Mouse (Mus musculus) kidney, postnatal 0 days (tissue): ENCODE measurements around the gene Cops7b. TPM values are rescaled to one million over a fixed set of nuclear protein-coding genes. Genes with fewer than 3 reads are reported as not detected.
"Not testable (repeated sequence)": the region's sequence is repeated elsewhere in the genome, so short reads cannot be mapped to it uniquely, and the experiment has no call there.

Source experiments
- ATAC-seq: fragments of 200-750 bp; cut with Nextera tagmentation; replicated peaks from 2 replicates; pipeline ENCODE4 v1.8.0; 2017; ENCODE audit warnings: low read depth, moderate number of reproducible peaks, moderate TSS enrichment, moderate library complexity; ENCODE audit not compliant: low FRiP score
- DNase-seq: peaks from one replicate; pipeline ENCODE4 v3.0.0-alpha.2; 2016; ENCODE audit warnings: low spot score
- H3K27ac ChIP-seq: fragments of 300-500 bp; sonication (generic); 2 replicates; pipeline ENCODE4 v1.5.1; 2014; ENCODE audit warnings: mild to moderate bottlenecking
- H3K27me3 ChIP-seq: fragments of 300-500 bp; sonication (generic); 2 replicates; pipeline ENCODE4 v1.6.1; 2014; ENCODE audit warnings: low read length, mixed read lengths; ENCODE audit not compliant: insufficient read depth
- H3K36me3 ChIP-seq: fragments of 300-500 bp; sonication (generic); 2 replicates; pipeline ENCODE4 v1.6.1; 2014; ENCODE audit warnings: low read length, mixed read lengths; ENCODE audit not compliant: insufficient read depth
- H3K4me1 ChIP-seq: fragments of 300-500 bp; sonication (generic); replicated peaks from 2 replicates; pipeline ENCODE4 v1.6.1; 2014; ENCODE audit warnings: antibody characterized with exemption, low read length, mixed read lengths; ENCODE audit not compliant: insufficient read depth
- H3K4me2 ChIP-seq: fragments of 300-500 bp; sonication (generic); 2 replicates; pipeline ENCODE4 v1.6.1; 2014; ENCODE audit warnings: mild to moderate bottlenecking, low read length, moderate library complexity, mixed read lengths
- H3K4me3 ChIP-seq: fragments of 300-500 bp; sonication (generic); replicated peaks from 2 replicates; pipeline ENCODE4 v1.5.1; 2014; ENCODE audit warnings: low read depth, low read length
- H3K9ac ChIP-seq: fragments of 300-500 bp; sonication (generic); 2 replicates; pipeline ENCODE4 v1.6.1; 2014; ENCODE audit warnings: low read depth, low read length
- H3K9me3 ChIP-seq: fragments of 300-500 bp; sonication (generic); replicated peaks from 2 replicates; pipeline ENCODE4 v1.6.1; 2016; ENCODE audit warnings: low read length, inconsistent platforms, mixed read lengths
- CTCF ChIP-seq: IDR thresholded peaks from 2 replicates; pipeline ENCODE4 v1.5.1; 2016; ENCODE audit warnings: antibody characterized with exemption, low read depth, mild to moderate bottlenecking, moderate library complexity
- WGBS: fragments of 180-500 bp; shearing (Covaris S2); extraction: QIAGEN DNeasy Blood & Tissue Kit; methylation state at CpG from one replicate; pipeline ENCODE4 v1.1.7; 2014; 5-methylcytosine and 5-hydroxymethylcytosine counted together
- polyA plus RNA-seq: library from polyadenylated mRNA; unstranded; fragments of >200 nt; fragmentation: Nextera tagmentation; extraction: Ambion mirVana; gene quantifications from 2 replicates; pipeline ENCODE4 v1.2.1, GENCODE M21; 2015

The Cops7b gene
- polyA plus RNA-seq = 27.9 and 28.6 TPM in 2 replicates

DNA sequence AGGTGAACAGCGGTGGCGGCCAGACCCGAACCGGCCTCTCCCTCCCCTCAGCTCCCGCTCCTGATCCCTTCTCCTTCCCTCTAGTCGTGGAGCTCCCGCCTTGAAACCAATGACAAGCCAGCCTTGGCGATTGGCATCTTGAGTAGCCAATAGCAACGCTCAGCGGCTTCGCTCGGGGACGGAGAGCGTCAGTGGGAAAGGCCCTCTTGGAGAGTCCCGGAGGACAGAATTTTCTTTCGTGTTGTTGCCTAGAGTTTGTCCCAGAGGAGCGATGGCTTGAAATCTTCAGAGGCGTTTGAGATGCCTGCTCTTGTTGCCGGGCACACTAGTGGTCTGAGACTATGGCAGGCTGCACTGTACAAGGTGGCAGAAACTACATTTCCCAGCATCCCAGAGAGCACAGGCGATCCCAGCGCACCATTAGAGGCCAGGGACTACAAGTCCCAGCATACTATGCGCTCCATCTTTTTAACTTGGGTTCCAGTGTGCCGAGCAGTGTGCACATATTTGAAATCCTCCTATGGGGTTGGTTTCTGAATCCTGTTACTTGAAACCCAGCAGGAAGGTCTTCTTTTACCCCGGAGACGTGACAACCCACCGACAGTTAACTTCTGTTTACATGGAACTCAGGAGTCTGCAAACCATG lies at the start of gene Cops7b, which contains the start of gene Pde6d:
TSS of gene Cops7b (plus strand) at position 454 of the 646 bp plus-strand sequence.
TSS of gene Pde6d (minus strand) at position 179 of the 646 bp plus-strand sequence.
- H3K4me1 ChIP-seq = 0 out of 2 replicates have a peak, but pooled peaks cover 2% of the 10 kb centered on the region
- peak; percentile 97 for DNase-seq

DNA sequence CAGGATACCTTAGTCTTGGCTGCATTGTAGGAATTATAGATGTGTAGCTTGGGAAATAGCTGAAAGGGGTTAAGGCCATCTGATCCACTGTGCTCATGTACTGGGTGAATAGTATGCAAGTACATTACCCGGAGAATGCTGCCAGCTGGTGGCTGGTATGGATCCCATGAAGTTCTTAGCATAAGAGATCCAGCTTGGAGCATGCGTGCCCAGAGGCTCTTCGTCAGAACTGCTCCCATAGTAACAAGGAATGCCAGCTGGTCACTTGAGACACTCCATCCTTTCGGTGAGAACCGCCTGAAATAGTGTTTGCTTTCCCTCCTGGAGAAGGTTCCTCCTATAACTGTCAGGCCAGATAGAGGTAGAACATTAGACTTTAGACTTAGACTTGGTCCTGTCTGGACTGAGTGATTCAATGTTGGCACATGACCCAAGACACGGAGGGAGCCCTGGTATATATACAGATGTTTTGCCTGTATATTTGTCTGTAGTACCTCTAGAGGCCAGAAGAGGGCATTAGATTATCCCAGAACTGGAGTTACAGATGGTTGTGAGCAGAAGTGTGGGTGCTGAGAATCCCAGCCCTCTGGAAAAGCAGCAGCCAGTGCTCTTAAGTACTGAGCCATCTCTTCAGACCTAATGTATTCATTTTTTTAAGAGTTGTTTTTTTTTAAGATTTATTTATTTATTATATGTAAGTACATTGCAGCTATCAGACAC lies 49.1 kb upstream of the Cops7b start:
- Histone ChIP-seq H3K4me1 (peaks cover 11% of the 10 kb centered on the region), H3K9me3 (no peaks in the 10 kb centered on the region), H3K4me2 (no peak overlapping the region), H3K27ac (no peak overlapping the region), H3K27me3 (no peaks in the 10 kb centered on the region), H3K9ac (no peak overlapping the region), H3K4me3 (no peak overlapping the region), H3K36me3 (peaks cover 14% of the 10 kb centered on the region)
- 86% methylated on average over 6 of the region's 6 CpGs for WGBS
- peak; percentile 54; the same call in 1 of the 2 replicates for TF ChIP-seq CTCF
- peak; percentile 42 for DNase-seq
- ATAC-seq = no peak

More for the DNA sequence above, at the start of gene Cops7b, which contains the start of gene Pde6d:
- TF ChIP-seq CTCF = no peak
- Histone ChIP-seq H3K36me3 (no peaks in the 10 kb centered on the region), H3K27ac (no peak within 1 kb of the TSS), H3K4me3 (peak within 1 kb of the TSS; percentile 56), H3K9me3 (no peaks in the 10 kb centered on the region), H3K27me3 (no peaks in the 10 kb centered on the region), H3K4me2 (peak within 1 kb of the TSS; percentile 70), H3K9ac (peak within 1 kb of the TSS; percentile 70)
- ATAC-seq = peak; percentile 95
- under 1% methylated on average over 26 of the region's 26 CpGs for WGBS

DNA sequence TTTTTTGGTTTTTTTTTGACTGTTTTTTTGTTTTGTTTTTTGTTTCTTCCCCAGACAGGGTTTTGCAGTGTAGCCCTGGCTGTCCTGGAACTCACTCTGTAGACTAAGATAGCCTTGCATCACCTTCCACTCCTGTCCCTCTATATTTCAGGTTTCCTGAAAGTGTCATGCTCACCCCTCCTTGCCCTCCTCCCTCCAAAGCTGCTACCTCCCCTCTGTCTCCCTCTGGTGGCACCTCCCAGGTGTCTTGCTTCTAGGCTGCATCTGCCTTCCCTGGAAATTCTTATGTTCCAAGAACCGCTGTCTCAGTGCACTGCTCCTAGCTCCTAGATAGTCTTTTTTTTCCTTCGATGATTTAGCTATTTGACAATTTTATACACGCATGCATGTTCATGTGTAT lies 44.3 kb upstream of the Cops7b start:
- DNase-seq = peak; percentile 50
- no peak overlapping the region for H3K4me3 ChIP-seq
- H3K27ac ChIP-seq = no peak overlapping the region
- no peaks in the 10 kb centered on the region for H3K4me1 ChIP-seq
- no peaks in the 10 kb centered on the region for H3K9me3 ChIP-seq
- H3K27me3 ChIP-seq = no peaks in the 10 kb centered on the region
- TF ChIP-seq CTCF = peak; percentile 63
- peaks cover 17% of the 10 kb centered on the region; the same call in 1 of the 2 replicates for H3K36me3 ChIP-seq
- 59% methylated on average over 3 of the region's 3 CpGs for WGBS
- ATAC-seq = no peak
- H3K9ac ChIP-seq = no peak overlapping the region
- H3K4me2 ChIP-seq = no peak overlapping the region

- WGBS = 90% methylated on average over 12 of the region's 12 CpGs
- not testable (repeated sequence) for H3K4me3 ChIP-seq, H3K4me1 ChIP-seq, DNase-seq, H3K9ac ChIP-seq, H3K4me2 ChIP-seq, H3K9me3 ChIP-seq, H3K27me3 ChIP-seq, H3K27ac ChIP-seq, ATAC-seq
- peaks cover 23% of the 10 kb centered on the region; the same call in 1 of the 2 replicates for H3K36me3 ChIP-seq
Observed at GRCm38 (mm10) chr1:86539583-86539982, 43.1 kb upstream of the Cops7b start.

DNA sequence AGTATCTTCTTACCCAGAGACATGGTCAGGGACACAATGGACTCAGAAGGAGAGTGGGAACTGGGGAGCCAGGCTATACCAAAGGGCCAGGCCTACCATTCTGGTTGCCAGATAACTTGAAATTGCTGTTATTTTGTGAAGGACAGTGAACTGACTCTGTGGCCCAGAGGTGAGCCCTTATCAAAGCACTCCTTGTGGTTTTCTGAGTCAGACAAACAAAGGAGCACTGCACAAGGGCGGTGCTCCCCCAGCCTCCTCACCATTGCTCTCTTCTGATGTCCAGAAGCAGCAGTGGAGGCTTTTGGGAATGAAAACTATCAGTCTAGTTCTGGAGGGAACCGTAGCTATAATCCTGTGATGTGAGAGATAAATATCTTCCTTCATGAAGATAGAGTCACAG lies 40.1 kb upstream of the Cops7b start:
- no peak overlapping the region for H3K9ac ChIP-seq
- TF ChIP-seq CTCF = no peak
- DNase-seq = no peak
- H3K4me2 ChIP-seq = no peak overlapping the region
- no peaks in the 10 kb centered on the region for H3K4me1 ChIP-seq
- H3K4me3 ChIP-seq = no peak overlapping the region
- no peak overlapping the region for H3K27ac ChIP-seq
- no peak for ATAC-seq
- H3K36me3 ChIP-seq = peaks cover 28% of the 10 kb centered on the region
- no peaks in the 10 kb centered on the region for H3K27me3 ChIP-seq
- 84% methylated on average over 2 of the region's 2 CpGs for WGBS
- no peaks in the 10 kb centered on the region for H3K9me3 ChIP-seq

DNA sequence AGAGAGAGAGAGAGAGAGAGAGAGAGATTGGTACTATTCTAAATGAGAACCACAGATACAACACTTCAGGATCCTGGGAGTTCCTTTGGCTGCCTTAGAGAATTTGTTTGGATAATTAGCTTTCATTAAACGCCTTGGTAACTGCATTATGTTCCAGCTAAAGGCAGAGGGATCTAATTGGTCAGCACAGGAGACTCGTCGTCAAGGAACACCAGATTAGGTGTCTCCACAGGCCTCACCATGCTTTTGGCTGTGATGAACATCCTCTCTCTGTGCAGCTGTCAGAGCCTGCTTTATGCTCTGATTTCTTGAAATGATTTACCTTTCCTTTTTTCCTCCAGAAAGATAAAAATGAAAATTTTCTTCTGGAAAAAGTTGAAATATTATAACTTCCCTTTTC lies 35.9 kb upstream of the Cops7b start:
- DNase-seq = no peak
- WGBS = 72% methylated on average over 3 of the region's 3 CpGs
- no peaks in the 10 kb centered on the region for H3K9me3 ChIP-seq

More for the DNA sequence above, 35.9 kb upstream of the Cops7b start:
- no peak for TF ChIP-seq CTCF
- ATAC-seq = no peak
- Histone ChIP-seq H3K27me3 (no peaks in the 10 kb centered on the region), H3K4me1 (no peaks in the 10 kb centered on the region), H3K9ac (no peak overlapping the region), H3K36me3 (peaks cover 29% of the 10 kb centered on the region), H3K27ac (no peak overlapping the region), H3K4me2 (no peak overlapping the region), H3K4me3 (no peak overlapping the region)
